In genomic region chrX:101986657-101987367, GRCm38 (mm10) we compare ENCODE assay signal across 13 mouse cellular contexts.
A peak's percentile ranks its signal among the peaks of the same experiment; 100 is the strongest.
DNase-seq lines count a peak whose midpoint lies in the region; ATAC-seq lines count a peak whose summit lies in the region.
"Had no signal": no experiment of that assay in that cellular context is flagged by ENCODE, and none has a peak within 500 bp of the region (broad histone marks: within the 10 kb centered on the region; RNA-seq: fewer than 3 reads in every experiment).

No protein-coding gene starts in this region.

- 33% methylated on average over 9 of the region's 9 CpGs for WGBS in hindbrain, embryonic 14.5 days
- 41% methylated on average over 9 of the region's 9 CpGs for WGBS in midbrain, embryonic 16.5 days

- no peak overlapping the region for H3K4me3 ChIP-seq in hindbrain, embryonic 14.5 days (replicated peaks; ENCODE audit: low read length)
- no peak overlapping the region for H3K4me3 ChIP-seq in midbrain, embryonic 16.5 days (ENCODE audit: low read depth, low read length)
- H3K4me3 ChIP-seq: gastrocnemius, adult 2 months; hindbrain, embryonic 15.5 days; kidney, embryonic 15.5 days had no signal

- no peaks in the 10 kb centered on the region for H3K4me1 ChIP-seq in hindbrain, embryonic 14.5 days (replicated peaks; ENCODE audit: control insufficient read depth, insufficient read depth, low read length)
- H3K4me1 ChIP-seq in midbrain, embryonic 16.5 days (ENCODE audit: control insufficient read depth, insufficient read depth, low read length), result no peaks in the 10 kb centered on the region

- peak; percentile 55; the same call in 1 of the 2 replicates for ATAC-seq in hindbrain, embryonic 14.5 days (ENCODE audit: low FRiP score)
- ATAC-seq in midbrain, embryonic 16.5 days, result peak; percentile 75; the same call in 1 of the 2 replicates

- H3K9me3 ChIP-seq in hindbrain, embryonic 14.5 days (ENCODE audit: control insufficient read depth, low read length), result no peaks in the 10 kb centered on the region
- no peaks in the 10 kb centered on the region for H3K9me3 ChIP-seq in midbrain, embryonic 16.5 days (replicated peaks; ENCODE audit: control insufficient read depth, low read length, poor library complexity, severe bottlenecking)
- H3K9me3 ChIP-seq: hindbrain, embryonic 15.5 days; kidney, embryonic 15.5 days had no signal

- intact Hi-C loops in left cerebral cortex, postnatal 4 days (cut with DNase I), result no loop called here

- H3K27ac ChIP-seq in hindbrain, embryonic 14.5 days, result no peak overlapping the region
- no peak overlapping the region for H3K27ac ChIP-seq in midbrain, embryonic 16.5 days (ENCODE audit: low read length)
- H3K27ac ChIP-seq: gastrocnemius, adult 2 months; hindbrain, embryonic 15.5 days; kidney, embryonic 15.5 days had no signal

- H3K36me3 ChIP-seq in hindbrain, embryonic 14.5 days (replicated peaks; ENCODE audit: control insufficient read depth, insufficient read depth), result no peaks in the 10 kb centered on the region
- H3K36me3 ChIP-seq in midbrain, embryonic 16.5 days (ENCODE audit: control insufficient read depth, insufficient read depth, low read length), result no peaks in the 10 kb centered on the region
- H3K36me3 ChIP-seq: hindbrain, embryonic 15.5 days; kidney, embryonic 15.5 days had no signal

- peak; percentile 21 for DNase-seq in left cerebral cortex, postnatal 4 days
- DNase-seq in left cerebral cortex, adult 11 months (ENCODE audit: low spot score), result no peak
- peak; percentile 36 for DNase-seq in hindbrain, embryonic 14.5 days (ENCODE audit: low spot score)
- no peak for DNase-seq in urinary bladder, postnatal 10 days (ENCODE audit: low spot score)
- DNase-seq in B cell, adult 2 months, result no peak
- no peak for DNase-seq in adrenal gland, postnatal 14 days
- DNase-seq: cerebellum, postnatal 14 days; gastrocnemius, adult 2 months; lung, adult 2 months; right cerebral cortex, postnatal 25 days had no signal

- H3K4me2 ChIP-seq in hindbrain, embryonic 14.5 days (replicated peaks), result no peak overlapping the region
- H3K4me2 ChIP-seq in midbrain, embryonic 16.5 days (ENCODE audit: low read length), result no peak overlapping the region
- H3K4me2 ChIP-seq: hindbrain, embryonic 15.5 days; kidney, embryonic 15.5 days had no signal

- H3K9ac ChIP-seq in hindbrain, embryonic 14.5 days, result no peak overlapping the region
- no peak overlapping the region for H3K9ac ChIP-seq in midbrain, embryonic 16.5 days (ENCODE audit: low read depth, low read length)
- H3K9ac ChIP-seq: hindbrain, embryonic 15.5 days; kidney, embryonic 15.5 days had no signal

- peaks cover 14% of the 10 kb centered on the region for H3K27me3 ChIP-seq in hindbrain, embryonic 14.5 days (ENCODE audit: control insufficient read depth, insufficient read depth, low read length)
- H3K27me3 ChIP-seq in midbrain, embryonic 16.5 days (ENCODE audit: control insufficient read depth, insufficient read depth, low read depth, low read length), result peaks cover 9% of the 10 kb centered on the region

Comparison
In these comparisons a context has a peak if more than half of its experiments do, and no peak if none do; other contexts are left out.
1. DNase-seq: peak in left cerebral cortex, postnatal 4 days (single experiment) and hindbrain, embryonic 14.5 days (single experiment); none in left cerebral cortex, adult 11 months (single experiment), urinary bladder, postnatal 10 days (single experiment), B cell, adult 2 months (0 of 2) and adrenal gland, postnatal 14 days (single experiment).